Mouse (Mus musculus) limb, embryonic 12.5 days (tissue): ENCODE data around the gene Gm10097. TPM values are rescaled to one million over a fixed set of nuclear protein-coding genes. Genes with fewer than 3 reads are reported as not detected.
A peak's percentile ranks its signal among the peaks of the same experiment; 100 is the strongest.

ENCODE experiments used
- ATAC-seq: fragments of 200-750 bp; cut with Nextera tagmentation; 2 replicates; pipeline ENCODE4 v1.8.0; 2017; ENCODE audit warnings: low read depth, moderate TSS enrichment; ENCODE audit not compliant: insufficient number of reproducible peaks, insufficient read depth, low FRiP score, low TSS enrichment
- H3K27ac ChIP-seq: fragments of 300-500 bp; sonication (generic); 2 replicates; pipeline ENCODE4 v1.5.1; 2016; ENCODE audit warnings: mild to moderate bottlenecking, moderate library complexity
- H3K27me3 ChIP-seq: fragments of 300-500 bp; sonication (generic); 2 replicates; pipeline ENCODE4 v1.6.1; 2016; ENCODE audit warnings: mild to moderate bottlenecking, moderate library complexity
- H3K36me3 ChIP-seq: fragments of 300-500 bp; sonication (generic); 2 replicates; pipeline ENCODE4 v1.6.1; 2016; ENCODE audit warnings: mild to moderate bottlenecking, moderate library complexity
- H3K4me1 ChIP-seq: fragments of 300-500 bp; sonication (generic); replicated peaks from 2 replicates; pipeline ENCODE4 v1.6.1; 2016
- H3K4me2 ChIP-seq: fragments of 300-500 bp; sonication (generic); 2 replicates; pipeline ENCODE4 v1.6.1; 2016; ENCODE audit warnings: mild to moderate bottlenecking, moderate library complexity
- H3K4me3 ChIP-seq: fragments of 300-500 bp; sonication (generic); replicated peaks from 2 replicates; pipeline ENCODE4 v1.5.1; 2016; ENCODE audit warnings: mild to moderate bottlenecking
- H3K9ac ChIP-seq: fragments of 300-500 bp; sonication (generic); replicated peaks from 2 replicates; pipeline ENCODE4 v1.6.1; 2016; ENCODE audit warnings: mild to moderate bottlenecking, moderate library complexity
- H3K9me3 ChIP-seq: fragments of 300-500 bp; sonication (generic); 2 replicates; pipeline ENCODE4 v1.6.1; 2016; ENCODE audit warnings: mild to moderate bottlenecking, moderate library complexity
- WGBS: fragments of 180-500 bp; shearing (Covaris S2); methylation state at CpG from one replicate; pipeline ENCODE4 v1.1.7; 2016; 5-methylcytosine and 5-hydroxymethylcytosine counted together
- polyA plus RNA-seq: library from polyadenylated mRNA; unstranded; fragments of >200 nt; fragmentation: Nextera tagmentation; extraction: Ambion mirVana; gene quantifications from 2 replicates; pipeline ENCODE4 v1.2.1, GENCODE M21; 2016

Gene Gm10097
- polyA plus RNA-seq, 1 experiment from 2014 or later, result 0.14 TPM

GRCm38 (mm10) chr10:5056243-5056735, 12.7 kb upstream of the Gm10097 start:
- no peak overlapping the region for H3K4me3 ChIP-seq
- no peaks in the 10 kb centered on the region for H3K27me3 ChIP-seq
- H3K9ac ChIP-seq, result no peak overlapping the region
- H3K36me3 ChIP-seq, result peaks cover 2% of the 10 kb centered on the region
- H3K9me3 ChIP-seq, result no peaks in the 10 kb centered on the region
- 87% methylated on average over 10 of the region's 10 CpGs for WGBS
- ATAC-seq, result no peak
- H3K27ac ChIP-seq, result no peak overlapping the region
- H3K4me1 ChIP-seq, result no peaks in the 10 kb centered on the region
- no peak overlapping the region for H3K4me2 ChIP-seq

DNA sequence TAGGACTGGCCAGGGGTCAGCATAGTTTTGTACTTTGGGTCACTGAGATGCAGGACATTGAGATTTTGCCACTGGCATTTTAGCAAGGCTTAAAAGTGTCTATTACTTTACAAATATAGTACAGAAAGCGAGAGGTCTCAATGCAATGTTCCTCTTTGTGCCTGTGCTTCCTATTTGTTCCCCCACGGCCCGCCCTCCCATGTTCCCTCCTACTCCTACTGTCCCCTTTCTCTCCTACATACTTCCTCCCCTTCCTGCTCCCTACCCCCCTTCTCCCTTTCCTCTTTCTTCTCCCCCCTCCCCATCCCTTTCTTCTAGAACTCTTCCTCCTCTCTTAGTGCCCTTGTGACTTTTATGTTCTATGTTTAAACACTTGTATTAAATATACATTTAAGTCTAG, 12.1 kb upstream of the Gm10097 start:
- no peak for ATAC-seq
- Histone ChIP-seq H3K9ac (no peak overlapping the region), H3K4me3 (no peak overlapping the region), H3K27me3 (no peaks in the 10 kb centered on the region), H3K36me3 (peaks cover 3% of the 10 kb centered on the region), H3K4me1 (no peaks in the 10 kb centered on the region), H3K27ac (no peak overlapping the region), H3K9me3 (no peaks in the 10 kb centered on the region), H3K4me2 (no peak overlapping the region)
- WGBS, result 87% methylated on average over 3 of the region's 3 CpGs

DNA sequence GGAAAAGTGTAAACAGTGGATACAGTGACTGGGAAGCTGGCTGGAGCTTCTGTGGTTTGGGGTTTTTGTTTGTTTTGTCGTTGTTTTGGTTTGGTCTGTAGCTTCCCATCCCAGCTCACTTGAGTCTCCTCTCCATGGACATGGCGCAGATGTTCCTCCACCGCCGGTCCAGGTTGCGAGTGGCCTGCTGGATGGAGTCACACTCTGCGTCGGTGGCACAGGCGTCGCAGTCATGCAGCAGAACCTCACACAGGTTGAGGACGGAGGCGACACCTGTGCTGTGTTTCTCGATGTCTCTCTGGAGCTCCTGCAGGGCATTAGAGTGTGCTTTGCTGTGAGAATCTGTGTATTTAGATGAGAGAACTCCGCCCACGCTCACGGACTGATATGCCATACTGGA, 11.3 kb upstream of the Gm10097 start:
- Histone ChIP-seq H3K27ac (no peak overlapping the region), H3K27me3 (no peaks in the 10 kb centered on the region), H3K4me1 (no peaks in the 10 kb centered on the region), H3K4me3 (no peak overlapping the region), H3K9ac (no peak overlapping the region), H3K4me2 (no peak overlapping the region), H3K9me3 (no peaks in the 10 kb centered on the region), H3K36me3 (peaks cover 3% of the 10 kb centered on the region)
- whole genome bisulfite sequencing, result 90% methylated on average over 15 of the region's 15 CpGs
- ATAC-seq, result no peak

DNA sequence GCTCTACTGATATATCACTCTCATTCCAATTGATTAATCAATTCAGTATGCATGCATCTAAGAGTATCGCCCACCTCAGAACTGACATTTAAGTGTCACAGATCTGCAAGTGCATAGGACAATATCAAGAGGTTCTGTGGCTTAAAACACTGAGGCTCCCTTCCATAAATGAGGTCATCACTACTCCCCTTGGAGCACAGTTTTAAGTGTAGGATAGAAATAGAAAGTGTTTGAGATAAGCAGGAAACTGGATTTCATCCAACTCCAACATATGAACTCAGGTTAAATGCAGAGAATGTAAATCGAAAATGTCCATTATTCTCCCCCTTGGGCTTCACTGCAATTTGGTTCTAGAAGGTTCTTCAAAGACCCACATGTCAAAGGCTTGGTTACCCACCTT, 10.1 kb upstream of the Gm10097 start:
- H3K9me3 ChIP-seq, result no peaks in the 10 kb centered on the region
- no peak overlapping the region for H3K4me2 ChIP-seq
- H3K27me3 ChIP-seq, result no peaks in the 10 kb centered on the region
- H3K9ac ChIP-seq, result no peak overlapping the region
- H3K27ac ChIP-seq, result no peak overlapping the region
- 91% methylated on average over 2 of the region's 2 CpGs for WGBS
- ATAC-seq, result no peak
- H3K4me1 ChIP-seq, result no peaks in the 10 kb centered on the region
- no peak overlapping the region for H3K4me3 ChIP-seq
- H3K36me3 ChIP-seq, result peaks cover 3% of the 10 kb centered on the region

- no peak overlapping the region for H3K27ac ChIP-seq
- peaks cover 3% of the 10 kb centered on the region for H3K36me3 ChIP-seq
- H3K4me2 ChIP-seq, result no peak overlapping the region
- no peaks in the 10 kb centered on the region for H3K9me3 ChIP-seq
- no peak overlapping the region for H3K9ac ChIP-seq
- no peak overlapping the region for H3K4me3 ChIP-seq
- no peaks in the 10 kb centered on the region for H3K27me3 ChIP-seq
- H3K4me1 ChIP-seq, result no peaks in the 10 kb centered on the region
- ATAC-seq, result no peak
- 72% methylated on average over 2 of the region's 2 CpGs for WGBS
Observed at GRCm38 (mm10) chr10:5059983-5060382, 9.0 kb upstream of the Gm10097 start.

- Histone ChIP-seq H3K9me3 (no peaks in the 10 kb centered on the region), H3K27me3 (peaks cover 7% of the 10 kb centered on the region; the same call in 1 of the 2 replicates), H3K27ac (no peak overlapping the region), H3K9ac (no peak overlapping the region), H3K4me3 (no peak overlapping the region), H3K36me3 (no peaks in the 10 kb centered on the region), H3K4me1 (peaks cover 14% of the 10 kb centered on the region; the same call in 1 of the 2 replicates), H3K4me2 (no peak overlapping the region)
- 97% methylated on average over 3 of the region's 3 CpGs for WGBS
- no peak for ATAC-seq
Observed at GRCm38 (mm10) chr10:5067113-5067512, 1.9 kb upstream of the Gm10097 start.

DNA sequence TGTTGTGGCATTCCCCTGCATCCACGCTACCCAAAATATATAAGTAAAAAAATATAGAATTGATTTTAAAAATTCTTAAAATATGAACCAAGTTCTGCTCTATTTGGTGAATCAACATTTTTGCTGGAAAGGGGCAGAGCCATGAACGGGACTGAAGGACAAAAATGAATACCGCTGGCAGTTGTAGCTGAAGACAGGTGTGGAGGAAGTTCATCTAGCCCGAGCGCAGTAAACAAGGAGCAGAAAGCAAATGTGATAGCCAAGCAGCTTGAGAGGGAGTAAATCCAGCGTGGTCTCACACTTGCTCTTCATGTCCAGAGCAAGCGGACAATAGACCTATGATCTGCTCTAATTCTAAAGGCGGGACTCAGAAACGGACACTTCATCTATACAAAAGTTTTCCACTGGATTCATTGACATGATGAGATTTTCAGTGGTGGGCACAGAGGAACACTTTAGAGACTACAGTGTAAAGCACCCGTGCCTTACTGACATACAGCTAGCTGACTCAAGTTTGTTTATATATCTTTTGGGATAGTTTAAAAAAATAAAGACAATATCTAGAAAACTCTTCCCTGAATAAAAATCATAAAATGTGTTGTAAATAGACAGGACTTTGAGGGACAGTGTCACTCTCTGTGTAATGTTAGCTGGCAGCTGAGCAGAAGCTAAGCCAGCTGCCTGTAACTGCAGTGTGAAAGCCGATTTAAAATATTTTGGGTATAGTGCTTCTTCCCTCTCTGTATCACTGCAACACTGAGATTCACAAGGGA, 1.4 kb downstream of the Gm10097 start:
- 74% methylated on average over 11 of the region's 11 CpGs for WGBS

GRCm38 (mm10) chr10:5070941-5071231, 1.9 kb downstream of the Gm10097 start:
- no peak overlapping the region for H3K27ac ChIP-seq
- H3K4me1 ChIP-seq, result peaks cover 16% of the 10 kb centered on the region; the same call in 1 of the 2 replicates

More for the DNA sequence above, 1.4 kb downstream of the Gm10097 start:
- Histone ChIP-seq H3K9ac (no peak overlapping the region), H3K4me2 (no peak overlapping the region), H3K4me3 (no peak overlapping the region), H3K36me3 (no peaks in the 10 kb centered on the region), H3K27me3 (peaks cover 7% of the 10 kb centered on the region; the same call in 1 of the 2 replicates), H3K9me3 (no peaks in the 10 kb centered on the region), H3K27ac (no peak overlapping the region), H3K4me1 (peaks cover 16% of the 10 kb centered on the region; the same call in 1 of the 2 replicates)
- no peak; the same call in 1 of the 2 replicates for ATAC-seq

GRCm38 (mm10) chr10:5072054-5072453, 3.1 kb downstream of the Gm10097 start:
- no peak for ATAC-seq
- no peak overlapping the region for H3K4me2 ChIP-seq
- H3K4me1 ChIP-seq, result peaks cover 16% of the 10 kb centered on the region; the same call in 1 of the 2 replicates
- WGBS, result 18% methylated on average over 8 of the region's 8 CpGs
- no peaks in the 10 kb centered on the region for H3K9me3 ChIP-seq
- peaks cover 7% of the 10 kb centered on the region; the same call in 1 of the 2 replicates for H3K27me3 ChIP-seq
- H3K36me3 ChIP-seq, result no peaks in the 10 kb centered on the region
- H3K9ac ChIP-seq, result no peak overlapping the region
- H3K4me3 ChIP-seq, result no peak overlapping the region
- H3K27ac ChIP-seq, result no peak overlapping the region

More at GRCm38 (mm10) chr10:5070941-5071231, 1.9 kb downstream of the Gm10097 start:
- Histone ChIP-seq H3K27me3 (peaks cover 7% of the 10 kb centered on the region; the same call in 1 of the 2 replicates), H3K36me3 (no peaks in the 10 kb centered on the region), H3K9me3 (no peaks in the 10 kb centered on the region), H3K9ac (no peak overlapping the region), H3K4me2 (no peak overlapping the region), H3K4me3 (no peak overlapping the region)
- ATAC-seq, result peak; percentile 42
- WGBS, result 9% methylated on average over 3 of the region's 3 CpGs

- no peak for ATAC-seq
- H3K36me3 ChIP-seq, result no peaks in the 10 kb centered on the region
- WGBS, result 91% methylated on average over 7 of the region's 7 CpGs
- H3K4me1 ChIP-seq, result peaks cover 16% of the 10 kb centered on the region; the same call in 1 of the 2 replicates
- H3K4me3 ChIP-seq, result no peak overlapping the region
- H3K9ac ChIP-seq, result no peak overlapping the region
- H3K9me3 ChIP-seq, result no peaks in the 10 kb centered on the region
- no peak overlapping the region for H3K4me2 ChIP-seq
- no peak overlapping the region for H3K27ac ChIP-seq
- H3K27me3 ChIP-seq, result no peaks in the 10 kb centered on the region
Observed at GRCm38 (mm10) chr10:5075724-5076123, 6.7 kb downstream of the Gm10097 start.

GRCm38 (mm10) chr10:5079945-5080468, 11.0 kb downstream of the Gm10097 start:
- Histone ChIP-seq H3K27me3 (no peaks in the 10 kb centered on the region), H3K36me3 (no peaks in the 10 kb centered on the region), H3K4me2 (no peak overlapping the region), H3K9ac (no peak overlapping the region), H3K4me3 (no peak overlapping the region), H3K9me3 (no peaks in the 10 kb centered on the region), H3K4me1 (no peaks in the 10 kb centered on the region), H3K27ac (no peak overlapping the region)
- whole genome bisulfite sequencing, result 53% methylated on average over 9 of the region's 9 CpGs
- ATAC-seq, result no peak
